Mouse (Mus musculus) gastrocnemius, adult 2 months (tissue): Measurements from ENCODE around the gene Oma1. TPM values are rescaled to one million over a fixed set of nuclear protein-coding genes. Genes with fewer than 3 reads are reported as not detected.

ENCODE experiments used
- DNase-seq: peaks from one replicate; pipeline ENCODE4 v3.0.0; 2022
- H3K27ac ChIP-seq: fragments of 200-600 bp; 2 replicates; pipeline ENCODE4 v1.8.1; 2022; ENCODE audit warnings: mild to moderate bottlenecking
- H3K4me3 ChIP-seq: fragments of 200-600 bp; 2 replicates; pipeline ENCODE4 v1.8.1; 2022; ENCODE audit warnings: mild to moderate bottlenecking, moderate library complexity
- CTCF ChIP-seq: fragments of 200-600 bp; IDR thresholded peaks from 2 replicates; pipeline ENCODE4 v1.8.1; 2022; ENCODE audit warnings: antibody characterized with exemption, mild to moderate bottlenecking, moderate library complexity
- intact Hi-C: fragments of 180-260 bp; cut with DNase I; formaldehyde crosslinking; loops from one replicate; pipeline ENCODE4 v1.15.1; 2025
- long read RNA-seq, 2 experiments: library from polyadenylated mRNA; stranded (forward); transcript quantifications; one replicate each; pipeline ENCODE4 v2.0.0; 2021
- total RNA-seq, 2 experiments: library from RNA; stranded (reverse); gene quantifications; 2 replicates each; pipeline ENCODE4 v1.2.3; 2021

The Oma1 gene
- total RNA-seq, result 10 to 100 TPM; 20.7 to 29.1 TPM
- long read RNA-seq, experiment 1, transcript Oma1-201 (9 exons, 1,915 nt), result major isoform, 34 of 39 reads
- long read RNA-seq, experiment 1, partial matches to known transcripts, result 0 of 39 reads
- long read RNA-seq, experiment 1, other reads (novel, unspliced or antisense), result 5 of 39 reads
- long read RNA-seq, experiment 2, transcript Oma1-201 (9 exons, 1,915 nt), result major isoform, 37 of 47 reads
- long read RNA-seq, experiment 2, partial matches to known transcripts, result 2 of 47 reads
- long read RNA-seq, experiment 2, other reads (novel, unspliced or antisense), result 8 of 47 reads

GRCm38 (mm10) chr4:103313587-103314525, at the start of gene Oma1:
Gene Oma1 (plus strand): TSS chr4:103313812.
- TF ChIP-seq CTCF, result peak; percentile 88
- intact Hi-C loops, result loop anchor here (1.0 to 2.0 kb wide), 3 partner anchors 33 to 200 kb away; partner anchors contain the start of genes Mier1, Slc35d1 and Wdr78
- DNase-seq, result peak; percentile 99
- H3K4me3 ChIP-seq, result peak within 1 kb of the TSS; percentile 89
- peak within 1 kb of the TSS; percentile 99 for H3K27ac ChIP-seq

GRCm38 (mm10) chr4:103263812-103264396, 49.7 kb upstream of the Oma1 start:
- DNase-seq, result no peak
- no peak for TF ChIP-seq CTCF
- intact Hi-C loops, result no loop called here
- Histone ChIP-seq H3K4me3 (no peak overlapping the region), H3K27ac (peak overlapping the region; percentile 59; the same call in 1 of the 2 replicates)

GRCm38 (mm10) chr4:103265166-103265565, 48.4 kb upstream of the Oma1 start:
- no peak for TF ChIP-seq CTCF
- no peak for DNase-seq
- Histone ChIP-seq H3K27ac (peak overlapping the region; percentile 59), H3K4me3 (no peak overlapping the region)
- intact Hi-C loops, result no loop called here

GRCm38 (mm10) chr4:103269336-103269735, 44.3 kb upstream of the Oma1 start:
- Histone ChIP-seq H3K4me3 (no peak overlapping the region), H3K27ac (no peak overlapping the region)
- DNase-seq, result no peak
- intact Hi-C loops, result no loop called here
- TF ChIP-seq CTCF, result peak; percentile 24; the same call in 1 of the 2 replicates

- DNase-seq, result no peak
- no peak for TF ChIP-seq CTCF
- intact Hi-C loops, result no loop called here
- Histone ChIP-seq H3K27ac (no peak overlapping the region), H3K4me3 (no peak overlapping the region)
Measured at GRCm38 (mm10) chr4:103273021-103273420, 40.6 kb upstream of the Oma1 start.

GRCm38 (mm10) chr4:103288342-103288741, 25.3 kb upstream of the Oma1 start:
- Histone ChIP-seq H3K4me3 (no peak overlapping the region), H3K27ac (no peak overlapping the region)
- intact Hi-C loops, result no loop called here
- no peak for DNase-seq
- TF ChIP-seq CTCF, result no peak

- intact Hi-C loops, result no loop called here
- no peak within 1 kb of the TSS for H3K4me3 ChIP-seq
- TF ChIP-seq CTCF, result no peak
- H3K27ac ChIP-seq, result no peak within 1 kb of the TSS
- DNase-seq, result no peak
Measured at GRCm38 (mm10) chr4:103290763-103291162, 22.8 kb upstream of the Oma1 start, which contains the start of gene 4921539E11Rik. Gene 4921539E11Rik (minus strand): TSS chr4:103290863.

- no peak for DNase-seq
- H3K27ac ChIP-seq, result no peak overlapping the region
- no peak overlapping the region for H3K4me3 ChIP-seq
- peak; percentile 25; the same call in 1 of the 2 replicates for TF ChIP-seq CTCF
- intact Hi-C loops, result no loop called here
Measured at GRCm38 (mm10) chr4:103299342-103299741, 14.3 kb upstream of the Oma1 start.

GRCm38 (mm10) chr4:103303851-103304250, 9.8 kb upstream of the Oma1 start:
- DNase-seq, result no peak
- intact Hi-C loops, result no loop called here
- no peak for TF ChIP-seq CTCF
- Histone ChIP-seq H3K4me3 (no peak overlapping the region), H3K27ac (no peak overlapping the region)

GRCm38 (mm10) chr4:103314526-103314910, 906 bp downstream of the Oma1 start:
- H3K4me3 ChIP-seq, result peak overlapping the region; percentile 89
- peak overlapping the region; percentile 99 for H3K27ac ChIP-seq
- DNase-seq, result no peak
- TF ChIP-seq CTCF, result no peak
- intact Hi-C loops, result no loop called here

- no peak overlapping the region for H3K4me3 ChIP-seq
- intact Hi-C loops, result no loop called here
- no peak for TF ChIP-seq CTCF
- H3K27ac ChIP-seq, result no peak overlapping the region
- no peak for DNase-seq
Measured at GRCm38 (mm10) chr4:103315861-103316260, 2.2 kb downstream of the Oma1 start.

- H3K4me3 ChIP-seq, result no peak overlapping the region
- intact Hi-C loops, result no loop called here
- no peak for TF ChIP-seq CTCF
- H3K27ac ChIP-seq, result peak overlapping the region; percentile 65
- no peak for DNase-seq
Measured at GRCm38 (mm10) chr4:103321461-103321860, 7.8 kb downstream of the Oma1 start.
